Mouse (Mus musculus) activated CD4-positive, CD25-positive, alpha-beta regulatory T cell, adult 4 months (primary cell): ENCODE results near the gene Ankrd53. TPM values are rescaled to one million over a fixed set of nuclear protein-coding genes. Genes with fewer than 3 reads are reported as not detected.

ENCODE experiments used
- ATAC-seq: one replicate; pipeline ENCODE4 v1.8.0; 2017
- polyA plus RNA-seq, 2 experiments: library from polyadenylated mRNA; unstranded; fragments of 100-300 nt; shearing (Covaris generic); gene quantifications; one replicate each; pipeline ENCODE4 v1.2.1; 2017

Ankrd53 gene
- not detected for polyA plus RNA-seq

- no peak for ATAC-seq
Observed at GRCm38 (mm10) chr6:83762344-83762743, at the start of gene Ankrd53. Gene Ankrd53 (plus strand): TSS chr6:83762644.

- ATAC-seq = no peak
Observed at GRCm38 (mm10) chr6:83713271-83714136, 48.9 kb upstream of the Ankrd53 start.

GRCm38 (mm10) chr6:83714221-83715123, 48.0 kb upstream of the Ankrd53 start:
- ATAC-seq = no peak

GRCm38 (mm10) chr6:83715461-83716196, 46.8 kb upstream of the Ankrd53 start:
- ATAC-seq = no peak

GRCm38 (mm10) chr6:83717026-83717425, 45.4 kb upstream of the Ankrd53 start:
- ATAC-seq = peak; percentile 20

GRCm38 (mm10) chr6:83722526-83722925, 39.9 kb upstream of the Ankrd53 start:
- ATAC-seq = no peak

GRCm38 (mm10) chr6:83727178-83727577, 35.3 kb upstream of the Ankrd53 start:
- ATAC-seq = no peak

GRCm38 (mm10) chr6:83728488-83728887, 34.0 kb upstream of the Ankrd53 start:
- no peak for ATAC-seq

- no peak for ATAC-seq
Observed at GRCm38 (mm10) chr6:83729350-83729970, 33.0 kb upstream of the Ankrd53 start.

GRCm38 (mm10) chr6:83731128-83731527, 31.3 kb upstream of the Ankrd53 start:
- ATAC-seq = no peak

GRCm38 (mm10) chr6:83737311-83737710, 25.1 kb upstream of the Ankrd53 start:
- no peak for ATAC-seq

GRCm38 (mm10) chr6:83738596-83738995, 23.8 kb upstream of the Ankrd53 start:
- ATAC-seq = no peak

- no peak for ATAC-seq
Observed at GRCm38 (mm10) chr6:83742761-83743160, 19.7 kb upstream of the Ankrd53 start, which contains the start of gene Atp6v1b1. Gene Atp6v1b1 (plus strand): TSS chr6:83742990.

GRCm38 (mm10) chr6:83743212-83743611, 19.2 kb upstream of the Ankrd53 start:
- ATAC-seq = no peak

GRCm38 (mm10) chr6:83744126-83744525, 18.3 kb upstream of the Ankrd53 start:
- no peak for ATAC-seq

GRCm38 (mm10) chr6:83744557-83744956, 17.9 kb upstream of the Ankrd53 start:
- no peak for ATAC-seq

GRCm38 (mm10) chr6:83745466-83745865, 17.0 kb upstream of the Ankrd53 start:
- ATAC-seq = no peak

- ATAC-seq = no peak
Observed at GRCm38 (mm10) chr6:83749286-83749685, 13.2 kb upstream of the Ankrd53 start.

- ATAC-seq = no peak
Observed at GRCm38 (mm10) chr6:83750171-83750684, 12.2 kb upstream of the Ankrd53 start.

- ATAC-seq = no peak
Observed at GRCm38 (mm10) chr6:83756051-83756450, 6.4 kb upstream of the Ankrd53 start.

- no peak for ATAC-seq
Observed at GRCm38 (mm10) chr6:83762880-83763431, 512 bp downstream of the Ankrd53 start.

GRCm38 (mm10) chr6:83766982-83767381, 4.5 kb downstream of the Ankrd53 start:
- ATAC-seq = no peak
